Mouse (Mus musculus) hematopoietic stem cell, adult 5-6 weeks (primary cell): Measurements from ENCODE around the gene Tchp. TPM values are rescaled to one million over a fixed set of nuclear protein-coding genes. Genes with fewer than 3 reads are reported as not detected.

Source experiments
- ATAC-seq, 2 experiments: fragments of 125-278 bp in 1 of 2; replicated peaks in 1 of 2; 2 replicates each; pipeline ENCODE4 v1.8.0; 2016 to 2017; ENCODE audit warnings: inconsistent platforms in 2 of 2, mild to moderate bottlenecking in 2 of 2, moderate number of reproducible peaks in 2 of 2, low read depth in 1 of 2, moderate TSS enrichment in 1 of 2; ENCODE audit not compliant: low FRiP score in 2 of 2, poor library complexity in 2 of 2, severe bottlenecking in 2 of 2, insufficient read depth in 1 of 2, low TSS enrichment in 1 of 2
- total RNA-seq: library from RNA; stranded (forward); fragments of 172-1452, 232-1000 nt; gene quantifications from 2 replicates; pipeline ENCODE4 v1.2.3, GENCODE M21; 2017

Gene Tchp
- total RNA-seq, 1 experiment from 2014 or later: 21.2 TPM

- ATAC-seq: no peak
These were observed 14.4 kb downstream of the Tchp start for GRCm38 (mm10) chr5:114721969-114722368.

- ATAC-seq: no peak
These were observed 15.3 kb downstream of the Tchp start for GRCm38 (mm10) chr5:114722846-114723245.

- no peak for ATAC-seq
These were observed 20.6 kb downstream of the Tchp start for GRCm38 (mm10) chr5:114728160-114728559.

- ATAC-seq: no peak
These were observed 22.6 kb downstream of the Tchp start for GRCm38 (mm10) chr5:114730129-114730528.

GRCm38 (mm10) chr5:114731498-114731897 is 23.9 kb downstream of the Tchp start:
- no peak for ATAC-seq

GRCm38 (mm10) chr5:114731969-114732368 is 24.4 kb downstream of the Tchp start:
- no peak for ATAC-seq

- no peak for ATAC-seq
These were observed 26.0 kb downstream of the Tchp start for GRCm38 (mm10) chr5:114733606-114734005.

- no peak for ATAC-seq
These were observed 29.7 kb downstream of the Tchp start for GRCm38 (mm10) chr5:114737090-114737887.

GRCm38 (mm10) chr5:114738707-114739241 is 31.2 kb downstream of the Tchp start:
- ATAC-seq: no peak

- no peak for ATAC-seq
These were observed 33.0 kb downstream of the Tchp start for GRCm38 (mm10) chr5:114740595-114740994.

- no peak for ATAC-seq
These were observed 35.0 kb downstream of the Tchp start for GRCm38 (mm10) chr5:114742572-114742971.

- ATAC-seq: no peak
These were observed 35.6 kb downstream of the Tchp start for GRCm38 (mm10) chr5:114742998-114743696.

- no peak for ATAC-seq
These were observed 36.1 kb downstream of the Tchp start for GRCm38 (mm10) chr5:114743697-114744090.

- ATAC-seq: peak; percentile 63 to 68; a peak in 1 of 4 replicates
These were observed 38.0 kb downstream of the Tchp start for GRCm38 (mm10) chr5:114745581-114745980.

- ATAC-seq: no peak
These were observed 39.3 kb downstream of the Tchp start for GRCm38 (mm10) chr5:114746886-114747285.

- no peak for ATAC-seq
These were observed 40.0 kb downstream of the Tchp start for GRCm38 (mm10) chr5:114747521-114747920.

- no peak for ATAC-seq
These were observed 42.8 kb downstream of the Tchp start for GRCm38 (mm10) chr5:114750325-114750724.

GRCm38 (mm10) chr5:114752397-114752796 is 44.8 kb downstream of the Tchp start:
- no peak for ATAC-seq
